Mouse (Mus musculus): Measurements from ENCODE around the gene Itsn2. TPM values are rescaled to one million over a fixed set of nuclear protein-coding genes. Genes with fewer than 3 reads are reported as not detected.

Itsn2 gene
- polyA plus RNA-seq, 1 experiment from 2014 or later = 19.4 TPM

- peaks cover 21% of the 10 kb centered on the region for H3K4me1 ChIP-seq (ENCODE audit: control insufficient read depth, insufficient read depth, low read length)
Observed at GRCm38 (mm10) chr12:4592025-4592424, 413 bp upstream of the Itsn2 start.

DNA sequence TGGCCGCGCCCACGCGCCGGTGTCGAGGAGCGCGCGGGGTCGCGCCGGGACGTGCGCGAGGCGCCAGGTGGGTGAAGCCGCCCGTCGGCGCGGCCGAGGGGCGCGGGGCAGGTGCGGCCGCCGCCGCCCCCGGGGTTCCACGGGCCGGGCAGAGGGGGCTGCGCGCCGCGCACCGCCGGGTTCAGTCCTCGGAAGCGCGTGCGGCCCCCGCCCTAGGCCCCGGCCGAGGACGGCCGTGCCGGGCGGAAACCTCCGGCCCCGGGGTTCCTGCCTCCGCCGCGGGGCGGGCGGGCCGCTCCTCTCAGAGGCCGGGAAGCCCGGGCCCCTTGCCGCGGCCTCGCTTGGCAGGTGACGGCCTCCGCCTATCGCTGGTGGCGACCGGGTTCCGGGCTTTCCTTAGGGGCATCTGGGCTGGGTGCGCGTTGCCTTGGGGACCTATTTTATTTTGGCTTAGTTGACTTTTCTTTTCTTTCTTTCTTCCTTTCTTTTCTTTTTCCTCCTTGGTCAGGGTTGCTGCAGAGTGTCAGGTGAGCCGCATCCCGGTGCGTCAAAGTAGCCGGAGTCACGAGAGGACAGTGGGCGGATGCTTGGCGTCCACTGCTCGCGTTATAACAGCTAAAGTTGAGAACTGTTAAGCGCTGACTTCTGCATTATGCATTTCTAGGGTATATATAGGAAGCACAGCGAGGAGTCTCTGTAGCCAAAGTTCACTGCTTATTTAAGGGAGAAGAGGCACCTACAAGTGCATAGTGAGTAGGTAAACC is 910 bp downstream of the Itsn2 start:
- no peaks in the 10 kb centered on the region for H3K9me3 ChIP-seq (replicated peaks; ENCODE audit: control insufficient read depth, low read length, poor library complexity, severe bottlenecking)
- H3K4me2 ChIP-seq (ENCODE audit: low read length) = peak overlapping the region; percentile 65
- H3K9ac ChIP-seq (ENCODE audit: low read depth, low read length) = peak overlapping the region; percentile 85
- H3K4me1 ChIP-seq (ENCODE audit: control insufficient read depth, insufficient read depth, low read length) = peaks cover 21% of the 10 kb centered on the region
- peak overlapping the region; percentile 95 for H3K4me3 ChIP-seq (ENCODE audit: low read depth, low read length)
- H3K27ac ChIP-seq (ENCODE audit: low read length) = peak overlapping the region; percentile 74
- ATAC-seq = peak; percentile 73
- WGBS = 1% methylated on average over 40 of the region's 80 CpGs
- H3K27me3 ChIP-seq (ENCODE audit: control insufficient read depth, insufficient read depth, low read depth, low read length) = no peaks in the 10 kb centered on the region
- no peaks in the 10 kb centered on the region for H3K36me3 ChIP-seq (ENCODE audit: control insufficient read depth, insufficient read depth, low read length)

More at GRCm38 (mm10) chr12:4592025-4592424, 413 bp upstream of the Itsn2 start:
- 68% methylated on average over 6 of the region's 6 CpGs for WGBS
- no peaks in the 10 kb centered on the region for H3K9me3 ChIP-seq (replicated peaks; ENCODE audit: control insufficient read depth, low read length, poor library complexity, severe bottlenecking)
- H3K36me3 ChIP-seq (ENCODE audit: control insufficient read depth, insufficient read depth, low read length) = no peaks in the 10 kb centered on the region
- H3K4me2 ChIP-seq (ENCODE audit: low read length) = peak overlapping the region; percentile 65
- H3K9ac ChIP-seq (ENCODE audit: low read depth, low read length) = 0 out of 2 replicates have a peak overlapping the region, but pooled peaks have one; percentile 85
- peak overlapping the region; percentile 95 for H3K4me3 ChIP-seq (ENCODE audit: low read depth, low read length)
- no peak overlapping the region for H3K27ac ChIP-seq (ENCODE audit: low read length)
- no peaks in the 10 kb centered on the region for H3K27me3 ChIP-seq (ENCODE audit: control insufficient read depth, insufficient read depth, low read depth, low read length)
- ATAC-seq = no peak

- ATAC-seq = no peak
- Histone ChIP-seq H3K27ac (ENCODE audit: low read length) (no peak overlapping the region), H3K9ac (ENCODE audit: low read depth, low read length) (peak overlapping the region; percentile 85; the same call in 1 of the 2 replicates), H3K4me1 (ENCODE audit: control insufficient read depth, insufficient read depth, low read length) (peaks cover 21% of the 10 kb centered on the region), H3K9me3 (replicated peaks; ENCODE audit: control insufficient read depth, low read length, poor library complexity, severe bottlenecking) (no peaks in the 10 kb centered on the region), H3K4me2 (ENCODE audit: low read length) (peak overlapping the region; percentile 65), H3K27me3 (ENCODE audit: control insufficient read depth, insufficient read depth, low read depth, low read length) (no peaks in the 10 kb centered on the region), H3K4me3 (ENCODE audit: low read depth, low read length) (peak overlapping the region; percentile 95), H3K36me3 (ENCODE audit: control insufficient read depth, insufficient read depth, low read length) (no peaks in the 10 kb centered on the region)
- WGBS = 59% methylated on average over 9 of the region's 9 CpGs
Observed at GRCm38 (mm10) chr12:4593930-4594391, 1.5 kb downstream of the Itsn2 start.

- H3K36me3 ChIP-seq (ENCODE audit: control insufficient read depth, insufficient read depth, low read length) = no peaks in the 10 kb centered on the region
- H3K9me3 ChIP-seq (replicated peaks; ENCODE audit: control insufficient read depth, low read length, poor library complexity, severe bottlenecking) = no peaks in the 10 kb centered on the region
- H3K4me3 ChIP-seq (ENCODE audit: low read depth, low read length) = no peak overlapping the region
- no peak overlapping the region for H3K27ac ChIP-seq (ENCODE audit: low read length)
- peaks cover 21% of the 10 kb centered on the region for H3K4me1 ChIP-seq (ENCODE audit: control insufficient read depth, insufficient read depth, low read length)
- no peak overlapping the region for H3K4me2 ChIP-seq (ENCODE audit: low read length)
- WGBS = 82% methylated on average over 6 of the region's 6 CpGs
- no peak for ATAC-seq
- H3K27me3 ChIP-seq (ENCODE audit: control insufficient read depth, insufficient read depth, low read depth, low read length) = no peaks in the 10 kb centered on the region
- no peak overlapping the region for H3K9ac ChIP-seq (ENCODE audit: low read depth, low read length)
Observed at GRCm38 (mm10) chr12:4595055-4595454, 2.6 kb downstream of the Itsn2 start.

DNA sequence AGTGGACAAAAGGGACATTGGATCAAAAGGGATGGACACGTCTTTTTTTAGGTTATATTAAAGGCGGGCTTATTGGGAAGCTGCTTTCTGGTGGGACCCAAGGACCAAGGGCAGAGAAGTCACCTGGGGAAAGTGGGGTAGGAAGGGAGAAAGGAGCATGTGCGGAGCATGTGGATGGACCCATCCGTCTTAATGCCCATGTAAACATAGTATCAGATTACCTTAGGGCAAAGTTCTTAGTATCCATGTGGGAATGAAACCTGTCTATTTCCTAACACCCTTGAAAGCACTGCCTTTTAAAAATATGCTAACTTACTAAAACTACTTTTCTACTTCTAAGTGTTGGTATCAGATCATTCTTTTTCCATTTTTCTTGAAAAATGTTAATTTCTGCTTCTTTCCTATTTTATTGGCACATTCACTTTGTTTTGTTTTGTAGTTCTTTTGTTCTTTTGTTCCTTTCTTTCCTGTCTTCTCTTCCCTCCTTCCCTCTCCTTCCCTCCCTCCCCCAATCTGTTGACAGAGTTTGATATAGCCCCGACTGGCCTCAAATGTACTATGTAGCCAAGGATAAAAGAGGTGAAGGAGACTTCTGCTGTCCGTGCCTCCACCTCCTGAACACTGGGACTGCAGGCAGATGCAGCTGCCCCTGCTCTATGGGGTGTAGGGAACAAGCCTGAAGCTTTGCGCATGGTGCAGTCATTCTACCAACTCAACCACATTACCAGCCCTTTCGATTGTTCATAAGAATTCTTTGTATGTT is 6.4 kb downstream of the Itsn2 start:
- Histone ChIP-seq H3K9me3 (replicated peaks; ENCODE audit: control insufficient read depth, low read length, poor library complexity, severe bottlenecking) (no peaks in the 10 kb centered on the region), H3K4me2 (ENCODE audit: low read length) (no peak overlapping the region), H3K27me3 (ENCODE audit: control insufficient read depth, insufficient read depth, low read depth, low read length) (no peaks in the 10 kb centered on the region), H3K27ac (ENCODE audit: low read length) (no peak overlapping the region), H3K4me1 (ENCODE audit: control insufficient read depth, insufficient read depth, low read length) (peaks cover 13% of the 10 kb centered on the region), H3K4me3 (ENCODE audit: low read depth, low read length) (no peak overlapping the region), H3K36me3 (ENCODE audit: control insufficient read depth, insufficient read depth, low read length) (no peaks in the 10 kb centered on the region), H3K9ac (ENCODE audit: low read depth, low read length) (no peak overlapping the region)
- no peak for ATAC-seq
- WGBS = 66% methylated on average over 8 of the region's 8 CpGs

GRCm38 (mm10) chr12:4599713-4600112 is 7.3 kb downstream of the Itsn2 start:
- Histone ChIP-seq H3K36me3 (ENCODE audit: control insufficient read depth, insufficient read depth, low read length) (no peaks in the 10 kb centered on the region), H3K4me3 (ENCODE audit: low read depth, low read length) (no peak overlapping the region), H3K9me3 (replicated peaks; ENCODE audit: control insufficient read depth, low read length, poor library complexity, severe bottlenecking) (no peaks in the 10 kb centered on the region), H3K4me1 (ENCODE audit: control insufficient read depth, insufficient read depth, low read length) (peaks cover 9% of the 10 kb centered on the region; the same call in 1 of the 2 replicates), H3K4me2 (ENCODE audit: low read length) (no peak overlapping the region), H3K27ac (ENCODE audit: low read length) (no peak overlapping the region), H3K27me3 (ENCODE audit: control insufficient read depth, insufficient read depth, low read depth, low read length) (no peaks in the 10 kb centered on the region), H3K9ac (ENCODE audit: low read depth, low read length) (no peak overlapping the region)
- no peak for ATAC-seq
- 81% methylated on average over 4 of the region's 4 CpGs for WGBS

DNA sequence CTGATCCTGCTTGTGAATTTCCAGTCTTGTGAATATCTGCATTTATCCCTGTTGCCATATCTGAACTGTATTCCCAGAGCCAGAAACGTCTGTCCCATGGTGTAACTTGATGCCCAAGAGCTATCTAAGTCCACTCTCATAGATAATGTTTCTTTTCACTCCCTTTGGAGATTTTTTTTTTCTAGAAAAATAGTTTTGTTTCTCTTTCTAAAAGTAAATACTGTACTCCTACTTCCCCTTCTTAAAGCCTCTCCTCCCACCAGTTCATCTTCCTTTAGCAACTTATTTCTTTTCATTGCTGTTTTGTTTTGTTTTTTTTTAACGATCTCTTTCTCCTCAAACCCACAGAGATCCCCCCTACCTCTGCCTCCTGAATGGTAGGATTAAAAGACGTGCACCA is 14.2 kb downstream of the Itsn2 start:
- Histone ChIP-seq H3K27me3 (ENCODE audit: control insufficient read depth, insufficient read depth, low read depth, low read length) (no peaks in the 10 kb centered on the region), H3K9me3 (replicated peaks; ENCODE audit: control insufficient read depth, low read length, poor library complexity, severe bottlenecking) (no peaks in the 10 kb centered on the region), H3K4me2 (ENCODE audit: low read length) (no peak overlapping the region), H3K9ac (ENCODE audit: low read depth, low read length) (no peak overlapping the region), H3K4me1 (ENCODE audit: control insufficient read depth, insufficient read depth, low read length) (no peaks in the 10 kb centered on the region), H3K4me3 (ENCODE audit: low read depth, low read length) (no peak overlapping the region), H3K36me3 (ENCODE audit: control insufficient read depth, insufficient read depth, low read length) (no peaks in the 10 kb centered on the region), H3K27ac (ENCODE audit: low read length) (no peak overlapping the region)
- WGBS = 31% methylated on average over 3 of the region's 3 CpGs
- no peak for ATAC-seq

- Histone ChIP-seq H3K4me1 (ENCODE audit: control insufficient read depth, insufficient read depth, low read length) (no peaks in the 10 kb centered on the region), H3K4me2 (ENCODE audit: low read length) (no peak overlapping the region), H3K9me3 (replicated peaks; ENCODE audit: control insufficient read depth, low read length, poor library complexity, severe bottlenecking) (no peaks in the 10 kb centered on the region), H3K9ac (ENCODE audit: low read depth, low read length) (no peak overlapping the region), H3K27me3 (ENCODE audit: control insufficient read depth, insufficient read depth, low read depth, low read length) (no peaks in the 10 kb centered on the region), H3K27ac (ENCODE audit: low read length) (no peak overlapping the region), H3K36me3 (ENCODE audit: control insufficient read depth, insufficient read depth, low read length) (no peaks in the 10 kb centered on the region), H3K4me3 (ENCODE audit: low read depth, low read length) (no peak overlapping the region)
- no peak for ATAC-seq
- WGBS = 81% methylated on average over 2 of the region's 2 CpGs
Observed at GRCm38 (mm10) chr12:4614722-4615121, 22.3 kb downstream of the Itsn2 start.

- Histone ChIP-seq H3K27ac (ENCODE audit: low read length) (no peak overlapping the region), H3K4me1 (ENCODE audit: control insufficient read depth, insufficient read depth, low read length) (no peaks in the 10 kb centered on the region), H3K4me3 (ENCODE audit: low read depth, low read length) (no peak overlapping the region), H3K4me2 (ENCODE audit: low read length) (no peak overlapping the region), H3K9me3 (replicated peaks; ENCODE audit: control insufficient read depth, low read length, poor library complexity, severe bottlenecking) (no peaks in the 10 kb centered on the region), H3K27me3 (ENCODE audit: control insufficient read depth, insufficient read depth, low read depth, low read length) (no peaks in the 10 kb centered on the region), H3K9ac (ENCODE audit: low read depth, low read length) (no peak overlapping the region), H3K36me3 (ENCODE audit: control insufficient read depth, insufficient read depth, low read length) (peaks cover 2% of the 10 kb centered on the region; the same call in 1 of the 2 replicates)
- ATAC-seq = no peak
- 58% methylated on average over 1 of the region's 1 CpGs for WGBS
Observed at GRCm38 (mm10) chr12:4624201-4624600, 31.8 kb downstream of the Itsn2 start.
